Mouse (Mus musculus) large intestine, adult 2 months (tissue): Measurements from ENCODE around the gene Apoc4. TPM values are rescaled to one million over a fixed set of nuclear protein-coding genes. Genes with fewer than 3 reads are reported as not detected.
"Not testable (repeated sequence)": the region's sequence is repeated elsewhere in the genome, so short reads cannot be mapped to it uniquely, and the experiment has no call there.

ENCODE experiments used
- DNase-seq: peaks from one replicate; pipeline ENCODE4 v3.0.0-alpha.2; 2012; ENCODE audit warnings: low read depth, low spot score
- WGBS: fragments of 180-500 bp; shearing (Covaris S2); methylation state at CpG from one replicate; pipeline ENCODE4 v1.1.7; 2018; 5-methylcytosine and 5-hydroxymethylcytosine counted together
- polyA plus RNA-seq: library from polyadenylated mRNA; depleted of rRNA; stranded (reverse); fragments of >200 nt; gene quantifications from 2 replicates; pipeline ENCODE4 v1.2.3, GENCODE M21; 2012

The Apoc4 gene
- polyA plus RNA-seq, 1 experiment, result 1.3 TPM

- peak; percentile 25 for DNase-seq
- 23% methylated on average over 12 of the region's 12 CpGs for WGBS
Measured at GRCm38 (mm10) chr7:19700299-19701068, 19.2 kb upstream of the Apoc4 start.

- 76% methylated on average over 4 of the region's 4 CpGs for WGBS
- no peak for DNase-seq
Measured at GRCm38 (mm10) chr7:19699827-19700148, 18.5 kb upstream of the Apoc4 start.

GRCm38 (mm10) chr7:19698907-19699826, 17.9 kb upstream of the Apoc4 start, which contains the start of gene Apoe:
Gene Apoe, minus strand, starts transcription at chr7:19699188.
- DNase-seq, result no peak
- 33% methylated on average over 20 of the region's 20 CpGs for WGBS

- DNase-seq, result no peak
- 13% methylated on average over 28 of the region's 28 CpGs for WGBS
Measured at GRCm38 (mm10) chr7:19697949-19698906, 16.9 kb upstream of the Apoc4 start.

GRCm38 (mm10) chr7:19696336-19696873, 15.1 kb upstream of the Apoc4 start:
- no peak for DNase-seq
- 97% methylated on average over 34 of the region's 34 CpGs for WGBS

GRCm38 (mm10) chr7:19695881-19696280, 14.6 kb upstream of the Apoc4 start:
- DNase-seq, result no peak
- 90% methylated on average over 6 of the region's 6 CpGs for WGBS

GRCm38 (mm10) chr7:19695213-19695594, 13.9 kb upstream of the Apoc4 start:
- WGBS, result 36% methylated on average over 8 of the region's 8 CpGs
- DNase-seq, result no peak

- no peak for DNase-seq
- 61% methylated on average over 10 of the region's 10 CpGs for WGBS
Measured at GRCm38 (mm10) chr7:19694336-19695212, 13.3 kb upstream of the Apoc4 start.

- 47% methylated on average over 10 of the region's 10 CpGs for WGBS
Measured at GRCm38 (mm10) chr7:19693421-19693820, 12.1 kb upstream of the Apoc4 start.

GRCm38 (mm10) chr7:19691873-19692865, 10.9 kb upstream of the Apoc4 start, which contains the start of gene Apoc1:
Gene Apoc1, minus strand, starts transcription at chr7:19692660.
- no peak for DNase-seq
- WGBS, result 58% methylated on average over 28 of the region's 28 CpGs

More at GRCm38 (mm10) chr7:19693421-19693820, 12.1 kb upstream of the Apoc4 start:
- no peak for DNase-seq

- no peak for DNase-seq
- WGBS, result 72% methylated on average over 6 of the region's 6 CpGs
Measured at GRCm38 (mm10) chr7:19691434-19691833, 10.2 kb upstream of the Apoc4 start.

- 54% methylated on average over 4 of the region's 4 CpGs for WGBS
Measured at GRCm38 (mm10) chr7:19690845-19691244, 9.6 kb upstream of the Apoc4 start.

GRCm38 (mm10) chr7:19688611-19689010, 7.3 kb upstream of the Apoc4 start:
- no peak for DNase-seq
- 88% methylated on average over 2 of the region's 2 CpGs for WGBS

More at GRCm38 (mm10) chr7:19690845-19691244, 9.6 kb upstream of the Apoc4 start:
- DNase-seq, result no peak

- 92% methylated on average over 10 of the region's 10 CpGs for WGBS
- no peak for DNase-seq
Measured at GRCm38 (mm10) chr7:19688101-19688500, 6.8 kb upstream of the Apoc4 start.

GRCm38 (mm10) chr7:19686927-19687583, 5.8 kb upstream of the Apoc4 start:
- 54% methylated on average over 8 of the region's 8 CpGs for WGBS
- not testable (repeated sequence) for DNase-seq

GRCm38 (mm10) chr7:19686521-19686920, 5.2 kb upstream of the Apoc4 start:
- 67% methylated on average over 6 of the region's 6 CpGs for WGBS
- DNase-seq, result no peak

- DNase-seq, result no peak
Measured at GRCm38 (mm10) chr7:19685374-19685773, 4.1 kb upstream of the Apoc4 start.

More at GRCm38 (mm10) chr7:19685374-19685773, 4.1 kb upstream of the Apoc4 start:
- 64% methylated on average over 4 of the region's 4 CpGs for WGBS
